Mouse (Mus musculus): Measurements from ENCODE around the gene Gm14525. TPM values are rescaled to one million over a fixed set of nuclear protein-coding genes. Genes with fewer than 3 reads are reported as not detected.

Gm14525 gene
- polyA plus RNA-seq (2015; fragmentation: Illumina TruSeq; extraction: RNeasy Lipid Tissue Mini Kit (QIAGEN cat#74804); ENCODE audit: insufficient read depth, low read depth, low replicate concordance) = not detected

GRCm38 (mm10) chrX:26702538-26702937 lies at the start of gene Gm14525:
Gm14525 (minus strand) TSS chrX:26702638.

Other genes starting within 250 kb of the Gm14525 start
- not detected for gene Slx, start 157.1 kb downstream of the Gm14525 start, polyA plus RNA-seq (2015; fragmentation: Illumina TruSeq; extraction: RNeasy Lipid Tissue Mini Kit (QIAGEN cat#74804); ENCODE audit: insufficient read depth, low read depth, low replicate concordance)
- not detected for gene Gm6121, start 233.1 kb upstream of the Gm14525 start, polyA plus RNA-seq (2015; fragmentation: Illumina TruSeq; extraction: RNeasy Lipid Tissue Mini Kit (QIAGEN cat#74804); ENCODE audit: insufficient read depth, low read depth, low replicate concordance)